8 mouse cellular contexts compared by ENCODE assay signal in genomic region chr14:50924281-50925064, GRCm38 (mm10). TPM values are rescaled to one million over a fixed set of nuclear protein-coding genes. Genes with fewer than 3 reads are reported as not detected.
A peak's percentile ranks its signal among the peaks of the same experiment; 100 is the strongest.
DNase-seq lines count a peak whose midpoint lies in the region; ATAC-seq lines count a peak whose summit lies in the region.

Gene Osgep (minus strand): TSS chr14:50924893.
Gene Apex1 (plus strand): TSS chr14:50924968.

- H3K9ac ChIP-seq in kidney, embryonic 15.5 days: peak within 1 kb of the TSS; percentile 78

- under 1% methylated on average over 57 of the region's 57 CpGs for WGBS in heart, embryonic 10.5 days
- WGBS in kidney, embryonic 15.5 days: under 1% methylated on average over 57 of the region's 57 CpGs

- DNase-seq in B cell, adult 2 months: peak; percentile 97 to 99
- peak; percentile 99 for DNase-seq in brain, adult 2 months (ENCODE audit: low read depth, low spot score)
- peak; percentile 98 for DNase-seq in heart, embryonic 10.5 days (ENCODE audit: low spot score)
- peak; percentile 95 for DNase-seq in liver
- DNase-seq in spleen, postnatal 4 days (ENCODE audit: low spot score in 2 of 2): peak; percentile 95 to 96

- peak within 1 kb of the TSS; percentile 73 for H3K4me2 ChIP-seq in kidney, embryonic 15.5 days

- no peaks in the 10 kb centered on the region for H3K9me3 ChIP-seq in heart, embryonic 10.5 days
- no peaks in the 10 kb centered on the region for H3K9me3 ChIP-seq in kidney, embryonic 15.5 days (replicated peaks)

- peaks cover 9% of the 10 kb centered on the region; the same call in 1 of the 2 replicates for H3K4me1 ChIP-seq in heart, embryonic 10.5 days
- peaks cover 32% of the 10 kb centered on the region for H3K4me1 ChIP-seq in kidney, embryonic 15.5 days

- ATAC-seq in erythroblast, adult 5-6 weeks (replicated peaks; ENCODE audit: low FRiP score, poor library complexity, severe bottlenecking): peak; percentile 89
- ATAC-seq in kidney, embryonic 15.5 days (replicated peaks; ENCODE audit: low FRiP score): peak; percentile 96
- peak; percentile 86 for ATAC-seq in monocyte, adult 5-6 weeks (replicated peaks; ENCODE audit: insufficient number of reproducible peaks, low FRiP score, low TSS enrichment, poor library complexity, severe bottlenecking)

- H3K4me3 ChIP-seq in heart, embryonic 10.5 days: peak within 1 kb of the TSS; percentile 80
- peak within 1 kb of the TSS; percentile 83 for H3K4me3 ChIP-seq in kidney, embryonic 15.5 days (replicated peaks)

- H3K27me3 ChIP-seq in heart, embryonic 10.5 days (ENCODE audit: insufficient read depth, poor library complexity, severe bottlenecking): no peaks in the 10 kb centered on the region
- no peaks in the 10 kb centered on the region for H3K27me3 ChIP-seq in kidney, embryonic 15.5 days

- peak within 1 kb of the TSS; percentile 94 for H3K27ac ChIP-seq in heart, embryonic 10.5 days
- peak within 1 kb of the TSS; percentile 96 for H3K27ac ChIP-seq in kidney, embryonic 15.5 days

- peaks cover 46% of the 10 kb centered on the region for H3K36me3 ChIP-seq in heart, embryonic 10.5 days
- H3K36me3 ChIP-seq in kidney, embryonic 15.5 days: peaks cover 49% of the 10 kb centered on the region

RNA-seq across cellular contexts. Expression of gene Osgep, which starts in this region (rescaled TPM):
- 6.5 and 19.2 TPM in 2 replicates for total RNA-seq in erythroblast, adult 5-6 weeks (2015; ENCODE audit: low replicate concordance)
- 13.0 and 13.4 TPM in 2 replicates for total RNA-seq in erythroblast, adult 5-6 weeks (2017; ENCODE audit: low replicate concordance)
- 132 and 145 TPM in 2 replicates for polyA plus RNA-seq in heart, embryonic 10.5 days (2016; fragmentation: Nextera tagmentation; extraction: Ambion mirVana)
- 166 and 173 TPM in 2 replicates for polyA plus RNA-seq in kidney, embryonic 15.5 days (2015; fragmentation: Nextera tagmentation; extraction: Ambion mirVana)
- total RNA-seq in monocyte, adult 5-6 weeks (2017): 51.7 to 66.4 TPM (median 58.2 TPM) in 3 replicates

RNA-seq across cellular contexts. Expression of gene Apex1, which starts in this region (rescaled TPM):
- 21.9 and 26.3 TPM in 2 replicates for total RNA-seq in erythroblast, adult 5-6 weeks (2015; ENCODE audit: low replicate concordance)
- total RNA-seq in erythroblast, adult 5-6 weeks (2017; ENCODE audit: low replicate concordance): 12.3 and 13.4 TPM in 2 replicates
- 220 and 306 TPM in 2 replicates for polyA plus RNA-seq in heart, embryonic 10.5 days (2016; fragmentation: Nextera tagmentation; extraction: Ambion mirVana)
- polyA plus RNA-seq in kidney, embryonic 15.5 days (2015; fragmentation: Nextera tagmentation; extraction: Ambion mirVana): 301 and 306 TPM in 2 replicates
- total RNA-seq in monocyte, adult 5-6 weeks (2017): 8.5 to 22.9 TPM (median 11.7 TPM) in 3 replicates

Comparison
In these comparisons a context has a peak if more than half of its experiments do, and no peak if none do; other contexts are left out.
1. Peak in every context shown above with its lines: DNase-seq, ATAC-seq, H3K4me3 ChIP-seq and H3K27ac ChIP-seq.